Mouse (Mus musculus) right cerebral cortex, postnatal 14 days (tissue): ENCODE data around the gene Gm21987.
"Not testable (repeated sequence)": the region's sequence is repeated elsewhere in the genome, so short reads cannot be mapped to it uniquely, and the experiment has no call there.

Source experiments
- DNase-seq: peaks from one replicate; pipeline ENCODE4 v3.0.0; 2022

The Gm21987 gene

DNA sequence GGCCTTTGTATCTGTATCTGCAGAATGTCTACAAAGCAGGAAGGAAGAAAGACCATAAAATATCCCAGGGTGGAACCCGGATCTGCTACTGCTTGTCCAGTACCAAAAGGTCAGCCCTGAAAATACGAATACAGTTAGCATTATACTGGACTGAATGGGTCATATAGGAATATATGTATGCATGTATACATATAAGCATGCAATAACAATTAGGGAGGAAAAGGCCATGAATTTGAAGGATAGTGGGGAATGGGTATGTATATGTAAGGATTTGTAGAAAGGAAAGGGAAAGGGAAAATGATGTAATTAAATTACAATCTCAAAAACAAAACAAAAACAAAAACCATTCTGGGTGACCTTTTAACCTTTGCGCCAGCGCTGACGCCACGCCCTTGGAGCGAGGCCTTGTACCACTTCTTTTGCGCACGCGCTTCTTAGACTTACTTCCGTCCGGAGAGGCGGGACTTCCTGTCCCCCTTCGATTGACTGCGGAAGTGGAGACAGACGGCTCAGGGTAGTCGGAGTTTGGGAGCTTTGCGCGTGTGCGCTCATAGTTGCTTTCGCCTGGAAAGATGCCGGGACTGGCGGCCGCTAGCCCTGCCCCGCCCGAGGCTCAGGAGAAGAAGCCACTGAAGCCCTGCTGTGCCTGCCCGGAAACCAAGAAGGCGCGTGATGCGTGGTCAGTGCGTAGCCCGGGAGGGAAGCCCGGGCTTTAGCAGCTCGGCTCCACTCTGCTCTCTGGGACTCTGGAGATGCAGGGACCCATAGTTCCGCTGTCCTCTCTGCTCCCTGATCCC is at the start of gene Gm21987, which contains the start of gene Cox17:
TSS of gene Gm21987 (plus strand) at position 512 of the 797 bp plus-strand sequence.
TSS of gene Cox17 (plus strand) at position 463 of the 797 bp plus-strand sequence.
- DNase-seq, result peak; percentile 88

GRCm38 (mm10) chr16:38298410-38298809 is 48.4 kb upstream of the Gm21987 start:
- DNase-seq, result no peak

- no peak for DNase-seq
These were observed 44.5 kb upstream of the Gm21987 start for GRCm38 (mm10) chr16:38302367-38302766.

- peak; percentile 20 for DNase-seq
These were observed 42.2 kb upstream of the Gm21987 start for GRCm38 (mm10) chr16:38304460-38305194.

DNA sequence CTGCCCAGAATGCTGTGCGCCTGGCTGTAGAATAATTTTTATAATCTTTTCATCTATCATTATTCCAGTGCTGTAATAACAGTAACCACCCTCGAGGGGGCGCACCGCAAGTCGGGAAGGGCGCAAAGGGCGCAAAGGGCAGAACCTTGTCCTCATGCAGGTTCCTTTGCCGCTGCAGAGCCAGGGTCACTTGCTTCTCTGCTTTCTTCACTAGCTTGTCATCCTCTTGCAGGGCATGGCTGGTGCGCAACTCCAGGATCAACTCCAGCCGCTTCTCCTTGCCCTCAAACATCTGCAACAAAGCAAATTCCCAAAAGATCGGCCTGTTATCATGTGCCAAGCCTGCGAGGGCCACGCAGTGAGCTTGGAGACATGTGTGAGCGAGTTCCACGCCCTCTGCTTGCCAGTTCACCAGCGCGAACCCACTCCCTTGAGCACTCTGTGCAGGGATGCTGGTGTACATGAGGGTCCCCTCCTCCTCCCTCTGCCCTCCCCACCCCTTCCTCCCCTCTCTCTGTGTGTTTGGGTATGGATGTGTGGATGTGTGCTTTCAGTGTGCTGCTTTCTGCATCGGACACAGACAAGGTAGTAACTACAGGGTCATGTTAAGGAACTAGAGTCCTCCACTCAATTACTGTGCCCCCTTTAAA is 40.1 kb upstream of the Gm21987 start:
- no peak for DNase-seq

- no peak for DNase-seq
These were observed 39.6 kb upstream of the Gm21987 start for GRCm38 (mm10) chr16:38307221-38307605.

DNA sequence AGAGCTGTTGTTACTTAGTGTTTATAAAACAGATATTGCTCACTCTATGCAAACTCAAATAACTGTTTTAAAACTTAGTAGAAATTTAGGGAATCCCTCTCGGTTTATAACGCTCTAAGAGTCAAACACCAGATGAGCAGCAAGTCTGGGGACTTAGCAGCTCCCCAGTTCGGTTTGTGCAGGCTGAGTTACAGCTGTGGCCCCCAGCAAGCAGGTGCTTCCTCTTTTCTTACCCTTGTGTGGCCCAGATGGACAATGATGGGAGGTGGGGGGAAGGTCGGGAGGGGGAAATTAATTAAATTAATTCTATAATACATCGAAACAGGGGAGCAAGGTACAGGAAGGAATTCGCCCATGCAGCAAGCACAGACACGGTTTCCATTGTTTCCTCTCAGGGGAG is 39.2 kb upstream of the Gm21987 start:
- no peak for DNase-seq

DNA sequence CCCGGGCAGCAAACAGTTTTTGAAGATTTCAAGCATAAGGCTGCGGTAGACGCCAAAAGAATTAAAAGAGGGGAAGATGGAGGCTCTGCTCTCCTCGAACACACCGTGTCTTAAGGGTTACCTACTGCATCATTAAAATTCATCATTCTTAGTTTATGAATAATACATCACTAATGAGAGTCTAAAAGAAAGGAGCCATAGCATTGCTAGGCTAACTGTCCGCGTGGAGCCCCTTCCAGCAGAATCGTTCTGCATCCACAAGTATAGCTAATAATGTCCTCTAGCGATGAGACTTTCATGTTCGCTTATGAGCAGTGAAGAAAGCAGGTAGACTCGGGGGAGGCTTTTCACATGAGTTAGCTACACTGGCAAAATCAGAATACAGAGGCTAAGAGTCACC is 38.6 kb upstream of the Gm21987 start:
- no peak for DNase-seq

GRCm38 (mm10) chr16:38318492-38318891 is 28.3 kb upstream of the Gm21987 start:
- DNase-seq, result no peak

DNA sequence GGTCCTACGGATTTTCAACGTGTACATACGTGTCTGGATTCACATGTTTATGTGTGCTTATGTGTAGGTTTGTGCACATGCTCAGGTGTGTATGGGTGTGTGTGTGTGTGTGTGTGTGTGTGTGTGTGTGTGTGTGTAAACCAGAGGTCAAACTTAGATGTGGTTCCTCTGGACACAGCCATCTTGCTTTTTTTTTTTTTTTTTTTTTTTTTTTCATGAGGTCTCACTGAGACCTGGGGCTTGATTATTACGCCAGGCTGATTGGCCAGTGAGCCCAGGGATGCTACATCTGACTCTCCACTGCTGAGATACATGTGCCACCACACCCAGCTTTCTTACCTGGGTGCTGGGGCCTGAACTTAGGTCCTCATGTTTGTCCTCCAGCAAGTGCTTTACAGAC is 27.8 kb upstream of the Gm21987 start:
- DNase-seq, result no peak

- peak; percentile 76 for DNase-seq
These were observed 25.3 kb upstream of the Gm21987 start for GRCm38 (mm10) chr16:38321452-38321935.

DNA sequence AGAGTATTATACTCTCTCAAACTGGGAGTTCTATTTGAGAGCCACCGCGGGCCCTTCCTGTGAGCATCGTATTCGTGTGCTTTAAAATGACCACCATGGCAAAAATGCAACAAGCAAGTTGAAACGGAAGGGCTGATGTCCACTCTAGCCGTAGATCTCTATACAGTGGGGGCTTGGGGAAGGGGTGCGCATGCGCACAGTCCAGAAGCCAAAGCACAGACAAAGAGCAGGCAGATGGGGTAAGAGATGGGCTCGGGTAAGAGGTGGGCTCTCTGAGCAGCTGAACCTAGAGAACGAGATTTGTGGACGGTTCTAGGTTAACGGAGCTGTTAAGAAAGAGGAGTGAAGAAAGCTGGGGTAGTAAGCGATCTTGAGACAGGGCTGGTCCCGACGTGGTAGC is 22.5 kb upstream of the Gm21987 start:
- DNase-seq, result no peak

DNA sequence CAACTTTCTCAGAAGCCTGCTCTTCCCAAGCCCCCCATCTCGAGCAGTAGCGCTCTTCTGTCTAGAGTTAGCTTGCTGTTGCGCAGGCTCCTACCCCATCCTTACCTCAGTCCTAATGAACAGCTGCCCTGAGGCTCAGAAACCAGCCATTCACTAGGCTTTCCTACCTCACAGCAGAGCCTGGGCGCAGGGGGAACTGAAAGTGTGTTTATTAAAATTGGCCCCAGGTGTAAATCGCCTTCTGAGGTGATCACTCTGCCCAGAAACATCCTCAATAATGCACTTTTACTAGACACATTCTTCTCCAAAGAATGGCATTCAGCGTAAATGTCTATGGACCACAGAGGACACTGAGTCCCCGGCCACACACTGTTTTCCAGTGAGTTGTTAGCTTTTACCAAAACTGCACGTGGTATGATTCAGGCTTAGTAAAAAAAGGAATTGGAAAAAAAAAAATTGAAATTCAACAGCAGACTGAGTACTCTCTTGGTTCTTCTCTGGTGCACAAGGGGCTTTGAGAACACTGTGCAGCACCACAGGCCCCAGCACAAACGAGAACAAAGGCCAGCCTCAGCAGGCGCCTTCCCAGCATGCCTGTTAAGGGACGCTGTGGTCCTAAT is 20.0 kb upstream of the Gm21987 start:
- DNase-seq, result no peak

- DNase-seq, result no peak
These were observed 17.5 kb upstream of the Gm21987 start for GRCm38 (mm10) chr16:38329340-38329739.

DNA sequence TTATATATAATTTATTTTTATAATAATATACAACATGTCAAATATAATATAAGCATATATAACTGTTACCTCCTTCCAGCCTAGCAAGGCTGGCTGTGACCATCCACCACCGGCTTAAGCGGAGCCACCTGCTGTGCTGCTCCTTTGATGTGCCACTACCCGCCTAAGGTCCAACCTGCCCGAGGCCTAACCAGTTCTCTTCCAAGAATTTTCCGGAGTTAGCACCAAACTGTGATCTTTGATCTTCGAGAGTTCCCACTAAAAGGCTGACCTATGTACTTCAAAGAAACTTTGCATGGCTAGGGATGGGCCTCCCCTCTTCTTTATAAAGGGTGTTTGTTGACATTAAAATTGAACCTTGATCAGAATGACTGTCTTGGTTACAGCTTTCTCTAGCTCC is 12.4 kb upstream of the Gm21987 start:
- no peak for DNase-seq

DNA sequence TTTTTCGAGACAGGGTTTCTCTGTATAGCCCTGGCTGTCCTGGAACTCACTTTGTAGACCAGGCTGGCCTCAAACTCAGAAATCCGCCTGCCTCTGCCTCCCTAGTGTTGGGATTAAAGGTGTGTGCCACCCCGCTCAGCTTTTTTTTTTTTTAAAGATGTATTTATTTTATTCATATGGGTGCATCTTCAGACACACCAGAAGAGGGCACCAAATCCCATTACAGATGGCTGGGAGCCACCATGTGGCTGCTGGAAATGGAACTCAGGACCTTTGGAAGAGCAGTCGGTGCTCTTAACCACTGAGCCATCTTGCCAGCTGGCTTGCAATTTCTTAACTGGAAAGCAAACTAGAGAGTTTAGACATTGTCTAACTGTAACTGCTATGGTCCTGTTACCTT is 8.8 kb upstream of the Gm21987 start:
- DNase-seq, result not testable (repeated sequence)

- DNase-seq, result peak; percentile 70
These were observed 5.2 kb upstream of the Gm21987 start, which contains the start of gene Maats1 for GRCm38 (mm10) chr16:38341396-38342324. Maats1 (minus strand) TSS chr16:38342143.

- no peak for DNase-seq
These were observed 1.7 kb upstream of the Gm21987 start for GRCm38 (mm10) chr16:38344941-38345725.

- no peak for DNase-seq
These were observed 748 bp downstream of the Gm21987 start for GRCm38 (mm10) chr16:38347588-38347987.

DNA sequence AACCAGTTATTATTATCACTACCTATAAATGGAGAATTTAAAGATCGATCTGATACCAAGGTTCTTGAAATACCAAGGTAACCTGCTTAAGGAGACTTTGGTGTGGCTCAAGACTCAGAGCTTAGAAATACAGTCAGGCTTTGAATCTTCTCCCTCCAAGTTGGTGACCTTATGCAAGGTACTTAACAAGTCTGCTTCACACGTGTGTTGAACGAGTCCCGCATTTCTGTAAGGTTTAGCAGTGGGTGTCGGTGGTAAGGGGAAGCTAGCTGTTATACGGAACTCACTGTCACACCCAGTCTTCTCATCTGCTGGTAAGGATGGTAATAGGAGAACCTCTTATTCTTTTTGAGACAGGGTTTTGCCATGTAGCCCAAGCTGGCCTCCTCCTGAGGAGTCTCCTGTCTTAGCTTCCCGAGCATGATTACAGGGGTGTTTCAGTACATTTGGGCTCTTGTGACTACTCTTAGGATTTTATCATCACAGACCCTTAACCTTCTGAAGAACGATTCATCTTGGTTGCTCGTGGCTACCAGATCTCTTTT is 1.4 kb downstream of the Gm21987 start:
- no peak for DNase-seq

DNA sequence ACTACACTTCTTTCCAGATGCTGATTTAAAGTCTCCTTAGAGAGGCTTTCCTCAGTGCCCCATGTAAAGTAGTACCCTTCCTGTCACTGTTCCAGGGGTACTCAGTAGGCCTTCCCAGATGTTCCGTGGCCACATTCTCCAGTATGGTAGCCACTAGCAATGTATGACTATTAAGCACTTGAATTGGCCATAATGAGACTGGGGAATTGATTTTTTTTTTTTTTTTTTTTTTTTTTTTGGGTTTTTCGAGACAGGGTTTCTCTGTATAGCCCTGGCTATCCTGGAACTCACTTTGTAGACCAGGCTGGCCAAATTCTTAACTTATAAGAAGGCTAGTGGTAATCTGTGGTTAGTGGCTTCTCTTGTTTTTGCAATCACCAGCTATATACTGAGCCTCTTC is 3.0 kb downstream of the Gm21987 start:
- DNase-seq, result no peak
